Mouse (Mus musculus) naive thymus-derived CD4-positive, alpha-beta T cell, adult 5 months (primary cell): ENCODE measurements around the gene Saa4. TPM values are rescaled to one million over a fixed set of nuclear protein-coding genes. Genes with fewer than 3 reads are reported as not detected.

Experiments used
- polyA plus RNA-seq: library from polyadenylated mRNA; unstranded; fragments of 100-300 nt; shearing (Covaris generic); gene quantifications from one replicate; pipeline ENCODE4 v1.2.1, GENCODE M21; 2017

Saa4 gene
- not detected for polyA plus RNA-seq

DNA sequence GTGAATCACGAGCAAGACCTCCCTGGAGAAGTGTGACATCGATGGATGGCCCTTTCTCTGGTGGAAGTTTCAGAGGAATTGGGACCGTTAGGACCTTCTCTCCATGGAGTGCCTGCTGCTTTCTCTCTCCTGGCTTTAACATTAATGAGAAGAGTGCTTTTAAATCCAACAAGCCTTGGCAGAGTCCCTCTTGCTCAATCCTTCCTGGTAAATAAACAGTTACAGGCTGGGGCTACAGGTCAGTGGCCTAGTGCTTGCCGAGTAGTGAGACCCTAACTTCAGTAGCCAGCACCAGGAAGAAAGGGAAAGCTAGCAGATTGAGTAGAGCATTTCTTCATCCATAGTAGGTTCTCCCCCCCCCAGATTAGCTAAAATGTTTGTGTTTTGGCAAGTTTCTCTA lies at the start of gene Saa4:
Saa4 (minus strand) TSS at position 146 of the 400 bp plus-strand sequence.

DNA sequence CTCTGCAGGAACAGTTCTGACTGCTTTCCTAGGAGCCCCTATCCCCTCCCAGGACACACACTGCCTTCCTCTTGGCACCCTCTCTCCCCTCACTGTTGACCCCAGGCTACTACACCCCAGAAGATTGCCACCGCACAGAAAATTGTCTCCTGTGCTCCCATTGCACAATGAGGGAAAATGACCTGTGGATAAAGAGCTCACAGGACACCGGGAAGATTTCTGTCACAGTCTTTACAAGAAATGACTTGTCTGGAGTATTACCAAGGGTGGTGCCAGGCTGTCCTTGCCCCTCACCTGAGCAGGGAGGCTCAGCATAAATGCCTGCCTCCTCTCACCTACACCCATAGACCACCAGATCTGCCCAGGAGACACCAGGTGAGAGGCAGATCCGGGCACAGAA lies 19.1 kb upstream of the Saa4 start, which contains the start of gene Saa2:
Saa2 (plus strand) TSS at position 301 of the 400 bp plus-strand sequence.

GRCm38 (mm10) chr7:46742880-46743279 lies 10.5 kb upstream of the Saa4 start, which contains the start of gene Saa1:
TSS of gene Saa1 (minus strand) at chr7:46742980.

DNA sequence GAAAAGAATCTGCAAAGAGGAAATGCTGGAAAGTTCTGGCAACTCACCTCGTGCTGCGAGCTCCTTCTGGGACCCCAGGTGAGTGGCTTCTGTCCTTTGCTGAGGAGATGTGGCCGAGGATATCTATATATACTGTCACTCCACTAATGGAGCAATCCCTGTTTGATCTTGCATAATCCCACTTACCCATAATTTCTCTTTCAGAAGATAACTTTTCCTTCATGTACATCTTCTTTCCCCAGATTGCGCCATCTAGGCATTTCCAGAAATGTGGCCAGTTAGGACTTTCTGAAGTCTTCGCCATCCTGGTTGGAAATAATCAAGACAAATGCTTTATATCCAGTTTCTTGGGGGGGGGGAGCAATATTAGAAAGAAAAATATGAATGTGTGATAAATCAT lies 16.8 kb downstream of the Saa4 start, which contains the start of gene Saa3:
Saa3 (minus strand) TSS at position 101 of the 400 bp plus-strand sequence.

DNA sequence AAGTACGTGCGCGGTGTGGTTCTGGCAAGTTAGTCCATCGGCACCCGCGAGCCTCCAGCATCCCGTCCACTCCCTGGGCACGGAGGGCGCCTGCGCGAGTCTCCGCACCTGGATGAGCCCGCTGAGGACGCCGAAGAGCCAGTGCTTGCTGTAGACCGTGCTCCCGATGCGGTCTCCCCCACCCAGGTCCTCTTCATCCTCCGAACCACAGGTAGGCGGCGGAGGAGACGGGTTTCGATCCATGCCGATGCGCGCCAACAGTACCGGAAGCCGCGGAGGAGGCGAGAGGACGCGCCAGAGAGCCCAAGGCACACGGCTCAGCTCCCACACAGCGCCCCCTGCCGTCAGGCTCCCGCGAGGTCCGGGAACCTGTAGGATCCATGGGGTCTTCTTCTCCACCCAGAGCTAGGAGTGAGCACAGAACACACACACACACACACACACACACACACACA lies 22.0 kb downstream of the Saa4 start, which contains the start of gene Saal1:
Saal1 (minus strand) TSS at position 291 of the 455 bp plus-strand sequence.

Other genes starting within 250 kb of the Saa4 start
- gene Sergef, start 92.8 kb downstream of the Saa4 start, polyA plus RNA-seq, result 17.9 TPM
- not detected for gene Tph1, start 60.1 kb downstream of the Saa4 start, polyA plus RNA-seq
- gene Saal1, start 21.9 kb downstream of the Saa4 start, polyA plus RNA-seq, result 11.6 TPM
- not detected for gene Saa3, start 16.9 kb downstream of the Saa4 start, polyA plus RNA-seq
- not detected for gene Saa1, start 10.4 kb upstream of the Saa4 start, polyA plus RNA-seq
- gene Saa2, start 19.2 kb upstream of the Saa4 start, polyA plus RNA-seq, result not detected
- gene Hps5, start 63.5 kb upstream of the Saa4 start, polyA plus RNA-seq, result 48.7 TPM
- 56.7 TPM for gene Gtf2h1, start 63.5 kb upstream of the Saa4 start, polyA plus RNA-seq
- gene Ldha, start 108.9 kb upstream of the Saa4 start, polyA plus RNA-seq, result 938 TPM
- gene Ldhc, start 128.6 kb upstream of the Saa4 start, polyA plus RNA-seq, result not detected
- 96.4 TPM for gene Tsg101, start 187.4 kb upstream of the Saa4 start, polyA plus RNA-seq
- 6.1 TPM for gene Uevld, start 225.9 kb upstream of the Saa4 start, polyA plus RNA-seq